Mouse (Mus musculus): Measurements from ENCODE around the gene St3gal3.

St3gal3 gene

DNA sequence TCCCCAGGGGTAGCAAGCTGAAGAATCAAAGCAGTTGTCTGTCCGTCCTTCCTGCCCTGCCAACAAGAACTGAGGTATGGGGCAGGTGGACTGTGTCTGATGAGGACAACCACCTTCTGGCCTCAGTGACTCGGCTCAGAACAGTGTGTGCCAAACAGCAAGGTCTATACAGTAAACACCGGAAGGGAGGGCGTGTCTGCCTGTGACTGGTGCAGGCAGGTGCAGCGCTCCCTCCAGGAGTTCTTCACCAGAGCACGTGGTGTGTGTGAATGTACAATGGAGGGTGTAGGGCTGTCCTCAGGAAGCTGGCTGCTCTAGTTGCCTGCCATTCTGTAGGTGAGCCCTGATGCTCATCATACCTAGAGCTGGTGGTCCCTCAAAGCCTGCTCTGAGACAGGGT lies 80.8 kb downstream of the St3gal3 start:
- CTCF ChIA-PET, result interaction anchor here in 2 of 4 experiments (0.9 to 1.5 kb wide), 5 partner anchors 10 to 195 kb away, joined by 3 to 4 read pairs (median 3); partner anchors contain the start of gene Artn (in 1 of the 2)
- POLR2A ChIA-PET, result interaction anchor here (0.5 to 3.0 kb wide), 24 partner anchors 8 to 1035 kb away, joined by 3 to 23 read pairs (median 4); partner anchors contain the start of gene Kdm4a (in 1 of the 4)

DNA sequence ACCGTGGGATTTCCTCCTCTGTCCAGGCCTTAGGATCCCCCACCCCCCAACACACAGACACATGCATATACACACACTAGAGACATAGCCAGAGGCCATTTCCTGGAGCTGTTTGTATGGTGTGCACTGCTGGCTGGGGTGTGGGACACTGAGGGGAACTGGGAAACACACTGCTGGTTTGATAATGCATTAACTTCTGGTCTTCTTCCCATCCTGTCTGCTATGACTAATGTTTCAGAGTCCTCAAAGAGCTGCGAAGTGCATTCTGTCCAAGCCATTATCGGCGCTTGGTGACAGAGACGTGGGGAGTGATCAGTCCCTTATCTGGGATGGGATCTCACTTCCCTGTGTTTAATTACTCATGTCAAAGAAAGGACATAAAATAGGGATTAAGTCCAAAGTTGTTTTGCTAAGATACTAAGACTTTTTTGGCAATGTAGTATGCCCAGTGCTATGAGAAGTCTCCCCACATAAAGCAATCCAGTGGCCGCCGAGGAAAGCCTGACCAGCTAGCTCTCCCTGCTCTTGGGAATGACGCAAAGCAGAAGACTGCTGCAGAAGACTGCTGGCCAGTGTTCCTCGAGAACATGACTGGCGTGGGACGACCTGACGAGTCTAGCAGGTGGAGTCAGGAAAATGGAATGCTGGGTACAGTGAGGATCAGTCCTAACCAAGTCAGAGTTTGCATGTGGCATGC lies 85.0 kb downstream of the St3gal3 start:
- CTCF ChIA-PET, result interaction anchor here in 3 of 4 experiments (0.5 to 0.6 kb wide), 3 partner anchors 100 to 563 kb away, joined by 3 to 7 read pairs (median 3); no protein-coding TSS in a partner anchor
- POLR2A ChIA-PET, result interaction anchor here in 2 of 4 experiments (0.6 to 1.5 kb wide), 3 partner anchors 12 to 761 kb away, joined by 3 to 5 read pairs (median 3); no protein-coding TSS in a partner anchor

GRCm38 (mm10) chr4:118044510-118044909 lies 90.2 kb downstream of the St3gal3 start:
- ChIA-PET CTCF (interaction anchor here in 1 of 4 experiments (1.7 kb wide), 1 partner anchor 116 kb away, joined by 7 read pairs; no protein-coding TSS in a partner anchor), POLR2A (interaction anchor here in 2 of 4 experiments (0.7 to 5.1 kb wide), 9 partner anchors 8 to 796 kb away, joined by 3 to 23 read pairs (median 4); no protein-coding TSS in a partner anchor)

- ChIA-PET CTCF (interaction anchor here in 1 of 4 experiments (0.7 kb wide), 1 partner anchor 10 kb away, joined by 5 read pairs; no protein-coding TSS in a partner anchor), POLR2A (interaction anchor here in 2 of 4 experiments (0.7 to 5.1 kb wide), 9 partner anchors 10 to 795 kb away, joined by 3 to 23 read pairs (median 4); no protein-coding TSS in a partner anchor)
Measured at GRCm38 (mm10) chr4:118043331-118044002, 91.2 kb downstream of the St3gal3 start.

- ChIA-PET CTCF (interaction anchor here in 1 of 4 experiments (0.6 to 0.7 kb wide), 2 partner anchors 11 to 231 kb away, joined by 3 to 5 read pairs; no protein-coding TSS in a partner anchor), POLR2A (interaction anchor here in 2 of 4 experiments (0.7 to 5.1 kb wide), 5 partner anchors 9 to 91 kb away, joined by 3 to 23 read pairs (median 4); no protein-coding TSS in a partner anchor)
Measured at GRCm38 (mm10) chr4:118042671-118043320, 91.9 kb downstream of the St3gal3 start.

GRCm38 (mm10) chr4:118041145-118041544 lies 93.6 kb downstream of the St3gal3 start:
- ChIA-PET CTCF (interaction anchor here in 1 of 4 experiments (0.5 kb wide), 1 partner anchor 534 kb away, joined by 3 read pairs; no protein-coding TSS in a partner anchor), POLR2A (interaction anchor here in 1 of 4 experiments (0.6 to 1.1 kb wide), 2 partner anchors 25 to 1009 kb away, joined by 3 to 6 read pairs; no protein-coding TSS in a partner anchor)

- POLR2A ChIA-PET, result interaction anchor here in 1 of 4 experiments (1.9 kb wide), 1 partner anchor 19 kb away, joined by 4 read pairs; no protein-coding TSS in a partner anchor
- CTCF ChIA-PET, result interaction anchor here in 1 of 4 experiments (0.5 kb wide), 1 partner anchor 535 kb away, joined by 3 read pairs; no protein-coding TSS in a partner anchor
Measured at GRCm38 (mm10) chr4:118040650-118041049, 94.1 kb downstream of the St3gal3 start.

GRCm38 (mm10) chr4:118039964-118040363 lies 94.8 kb downstream of the St3gal3 start:
- ChIA-PET CTCF (interaction anchor here in 1 of 4 experiments (1.2 kb wide), 1 partner anchor 44 kb away, joined by 4 read pairs; no protein-coding TSS in a partner anchor), POLR2A (interaction anchor here in 2 of 4 experiments (0.7 to 1.9 kb wide), 4 partner anchors 18 to 367 kb away, joined by 3 to 4 read pairs (median 4); no protein-coding TSS in a partner anchor)

DNA sequence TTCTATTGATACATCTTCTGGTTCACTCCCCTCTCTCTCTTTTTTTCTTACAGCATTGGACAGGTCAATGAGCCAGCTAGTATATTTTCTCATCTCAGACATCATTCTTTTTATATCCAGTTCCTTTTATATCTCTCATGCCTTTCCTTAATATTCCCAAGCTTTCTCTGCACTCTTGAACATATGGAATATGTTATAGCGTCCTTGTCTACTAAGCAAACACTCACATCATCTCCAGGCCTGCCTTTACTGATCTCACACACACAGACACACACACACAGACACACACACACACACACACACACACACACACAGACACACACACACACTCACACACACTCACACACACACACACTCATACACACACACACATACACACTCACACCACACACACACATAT lies 96.7 kb downstream of the St3gal3 start:
- POLR2A ChIA-PET, result interaction anchor here in 2 of 4 experiments (0.7 to 1.3 kb wide), 2 partner anchors 19 to 512 kb away, joined by 3 to 4 read pairs; no protein-coding TSS in a partner anchor
- CTCF ChIA-PET, result no interaction called here

DNA sequence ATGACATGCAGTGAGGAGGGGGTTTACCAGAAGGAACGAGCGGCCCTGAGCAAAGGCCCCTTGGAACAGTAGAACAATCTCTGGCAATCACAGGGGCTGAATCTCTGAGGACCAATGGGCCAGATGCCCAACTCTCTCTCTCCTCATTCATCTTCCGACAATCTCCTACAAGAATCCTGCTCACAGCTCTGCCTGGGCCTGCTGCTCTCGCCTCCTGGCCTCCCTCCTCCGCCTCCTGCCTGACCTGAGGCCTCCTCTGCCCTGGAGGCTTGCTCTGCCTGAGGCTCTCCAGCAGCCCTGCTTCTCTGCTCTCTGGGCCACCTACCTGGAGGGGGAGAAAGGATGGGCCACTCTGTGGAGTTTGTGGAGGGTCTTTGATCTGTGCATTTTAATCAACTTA lies 97.3 kb downstream of the St3gal3 start:
- CTCF ChIA-PET, result no interaction called here
- POLR2A ChIA-PET, result interaction anchor here in 2 of 4 experiments (0.7 to 2.2 kb wide), 3 partner anchors 8 to 42 kb away, joined by 3 to 6 read pairs (median 4); no protein-coding TSS in a partner anchor

DNA sequence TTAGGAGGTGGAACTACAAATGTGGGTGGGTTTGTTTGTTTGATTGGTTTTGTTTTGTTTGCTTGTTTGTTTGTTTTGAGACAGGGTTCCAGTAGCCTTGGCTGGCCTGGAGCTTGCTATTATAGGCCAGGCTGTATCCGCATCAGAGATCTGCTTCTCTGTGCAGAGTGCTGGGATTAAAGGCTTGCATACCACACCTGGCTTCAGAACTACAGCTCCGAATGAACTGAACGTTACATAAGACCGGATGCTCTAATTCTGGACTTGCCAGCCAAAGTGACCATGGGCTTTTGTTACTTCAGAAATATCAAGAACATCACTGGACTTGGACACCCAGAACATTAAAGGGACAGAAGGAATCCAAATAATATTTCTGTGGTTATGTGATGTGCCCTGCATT lies 98.2 kb downstream of the St3gal3 start:
- POLR2A ChIA-PET, result interaction anchor here in 2 of 4 experiments (0.7 to 2.2 kb wide), 6 partner anchors 9 to 299 kb away, joined by 3 to 7 read pairs (median 4); no protein-coding TSS in a partner anchor
- CTCF ChIA-PET, result interaction anchor here in 3 of 4 experiments (0.5 to 2.3 kb wide), 4 partner anchors 9 to 47 kb away, joined by 3 to 19 read pairs (median 7); no protein-coding TSS in a partner anchor

DNA sequence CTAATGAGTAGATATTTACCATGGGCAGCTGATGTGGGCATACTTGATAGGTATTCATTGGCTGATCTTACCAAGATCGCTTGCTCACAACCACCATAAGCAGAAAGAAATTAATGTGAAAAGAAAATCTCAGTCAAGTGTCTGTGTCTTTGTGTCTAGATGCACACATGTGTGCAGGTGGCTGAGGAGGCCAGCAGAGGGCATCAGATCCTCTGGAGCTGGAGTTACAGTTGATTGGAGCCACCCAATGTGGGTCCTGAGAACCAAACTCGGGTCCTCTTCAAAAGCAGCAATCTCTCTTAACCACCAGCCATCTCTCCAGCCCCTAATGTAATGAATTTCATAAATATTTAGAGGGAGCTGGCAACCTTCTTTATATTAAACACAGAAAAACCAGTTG lies 99.6 kb downstream of the St3gal3 start:
- ChIA-PET CTCF (interaction anchor here (0.6 to 2.3 kb wide), 15 partner anchors 15 to 531 kb away, joined by 3 to 19 read pairs (median 3); no protein-coding TSS in a partner anchor), POLR2A (interaction anchor here in 2 of 4 experiments (0.7 to 2.2 kb wide), 10 partner anchors 10 to 145 kb away, joined by 3 to 7 read pairs (median 4); partner anchors contain the start of gene Kdm4a (in 1 of the 2))

DNA sequence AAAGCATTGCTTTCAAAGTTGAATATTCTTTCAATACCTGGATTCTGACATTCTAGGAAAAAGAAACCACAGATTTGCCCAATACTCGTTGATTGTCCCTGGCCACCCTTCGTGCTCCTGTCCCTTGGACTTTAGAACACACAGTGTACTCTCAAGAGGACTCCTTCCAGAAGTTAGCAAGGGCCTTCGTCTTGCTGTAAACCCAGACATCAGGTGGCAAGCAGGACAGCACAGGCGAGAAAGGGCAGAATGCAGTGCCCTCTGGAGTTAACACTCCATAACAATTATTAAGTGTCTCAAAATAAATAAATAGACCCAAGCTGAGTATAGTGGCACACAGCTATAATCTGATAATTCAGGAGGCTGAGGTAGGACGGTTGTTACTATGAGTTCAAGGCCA lies 101.7 kb downstream of the St3gal3 start:
- POLR2A ChIA-PET, result interaction anchor here in 1 of 4 experiments (0.6 kb wide), 1 partner anchor 10 kb away, joined by 4 read pairs; no protein-coding TSS in a partner anchor
- CTCF ChIA-PET, result interaction anchor here in 1 of 4 experiments (1.6 kb wide), 1 partner anchor 51 kb away, joined by 4 read pairs; no protein-coding TSS in a partner anchor

DNA sequence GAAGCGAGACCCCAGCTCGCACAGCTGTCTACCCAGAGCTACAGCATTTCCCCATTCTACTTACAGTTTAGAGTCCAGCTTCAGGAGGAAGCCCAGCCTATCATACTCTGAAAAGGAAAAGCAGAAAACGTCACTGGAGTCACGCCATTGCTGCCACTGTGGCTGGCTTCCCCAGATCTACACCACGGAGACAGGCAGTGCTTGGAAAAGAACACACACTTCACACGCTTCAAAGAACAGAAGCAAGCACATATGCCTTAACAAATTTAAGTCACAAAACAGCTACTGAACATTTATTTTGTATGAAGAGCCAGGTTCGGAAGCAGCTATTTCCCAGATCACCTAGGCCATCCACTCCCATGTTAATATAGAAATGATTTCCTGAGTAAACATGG lies 102.9 kb downstream of the St3gal3 start:
- POLR2A ChIA-PET, result interaction anchor here in 3 of 4 experiments (0.5 to 1.4 kb wide), 4 partner anchors 13 to 349 kb away, joined by 3 to 4 read pairs (median 4); no protein-coding TSS in a partner anchor

DNA sequence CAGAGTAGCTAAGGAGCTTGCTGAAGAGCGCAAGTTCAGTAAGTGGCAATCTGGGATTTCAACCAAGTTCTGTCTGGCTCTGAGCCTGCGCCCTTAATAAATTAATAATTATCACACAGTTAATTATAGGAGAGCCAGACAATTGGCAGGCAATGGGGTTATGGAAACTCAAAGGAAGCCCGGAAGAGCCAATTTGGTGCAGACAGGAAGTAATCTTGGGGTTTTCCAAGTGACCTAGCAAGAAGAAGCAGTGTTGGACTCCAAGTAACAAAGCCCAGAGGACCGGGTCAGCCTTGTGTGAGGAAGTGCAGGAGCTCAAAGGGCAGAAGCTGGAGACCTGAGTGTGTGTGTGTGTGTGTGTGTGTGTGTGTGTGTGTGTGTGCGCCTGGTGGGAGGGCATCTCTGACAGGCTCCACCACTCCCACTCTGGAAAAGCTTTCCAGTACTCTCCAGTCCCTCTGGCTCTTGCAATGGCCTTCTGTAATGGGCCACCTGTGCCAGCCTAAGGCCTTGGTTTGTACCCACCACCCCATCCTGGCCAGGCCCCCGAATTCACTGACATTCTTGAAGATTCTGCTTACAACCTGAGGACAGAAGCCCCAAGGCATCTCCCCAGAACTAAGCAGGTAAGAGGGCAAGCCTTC lies 103.5 kb downstream of the St3gal3 start:
- CTCF ChIA-PET, result interaction anchor here in 2 of 4 experiments (0.6 to 1.4 kb wide), 3 partner anchors 43 to 406 kb away, joined by 4 to 7 read pairs (median 7); partner anchors contain the start of gene Cdc20 (in 1 of the 2)
- POLR2A ChIA-PET, result interaction anchor here in 3 of 4 experiments (0.5 to 1.4 kb wide), 5 partner anchors 12 to 348 kb away, joined by 3 to 4 read pairs (median 4); no protein-coding TSS in a partner anchor

More for the DNA sequence above, 102.9 kb downstream of the St3gal3 start:
- CTCF ChIA-PET, result interaction anchor here in 2 of 4 experiments (0.6 to 1.6 kb wide), 4 partner anchors 43 to 406 kb away, joined by 4 to 7 read pairs (median 6); partner anchors contain the start of gene Cdc20 (in 1 of the 2)

DNA sequence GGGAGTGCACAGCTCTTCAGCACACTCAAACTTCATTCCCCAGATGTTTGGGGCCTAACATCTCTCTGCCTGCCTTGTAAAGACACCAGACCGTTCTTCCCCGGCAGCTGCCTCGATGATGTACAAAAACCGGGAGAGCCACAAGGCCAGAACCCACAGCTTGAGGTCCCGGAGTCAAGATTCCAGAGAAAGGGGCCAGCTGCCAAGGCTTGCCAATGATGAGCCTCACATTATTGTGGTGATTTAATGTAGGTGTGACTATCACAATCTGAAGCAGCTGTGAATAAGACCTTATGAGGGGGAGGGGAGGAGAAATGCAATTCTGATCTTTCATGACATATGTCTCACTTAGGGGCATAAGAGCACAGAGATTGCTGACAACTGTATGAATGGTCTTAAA lies 104.4 kb downstream of the St3gal3 start:
- POLR2A ChIA-PET, result interaction anchor here in 2 of 4 experiments (0.5 to 1.4 kb wide), 2 partner anchors 9 to 11 kb away, joined by 3 to 4 read pairs; no protein-coding TSS in a partner anchor
- CTCF ChIA-PET, result no interaction called here

All from embryonic stem cell, embryonic (primary cell).